Mouse (Mus musculus): ENCODE measurements around the gene Dnmt3b. TPM values are rescaled to one million over a fixed set of nuclear protein-coding genes. Genes with fewer than 3 reads are reported as not detected.
"Not testable (repeated sequence)": the region's sequence is repeated elsewhere in the genome, so short reads cannot be mapped to it uniquely, and the experiment has no call there.

The Dnmt3b gene
- polyA plus RNA-seq, 1 experiment from 2014 or later = 17.0 TPM

GRCm38 (mm10) chr2:153675364-153675763 lies 26.1 kb downstream of the Dnmt3b start:
- not testable (repeated sequence) for H3K9ac ChIP-seq (replicated peaks); ATAC-seq (ENCODE audit: insufficient number of reproducible peaks, insufficient read depth, low FRiP score, low TSS enrichment, low read depth)

GRCm38 (mm10) chr2:153676944-153677343 lies 27.7 kb downstream of the Dnmt3b start:
- H3K4me2 ChIP-seq = no peak overlapping the region
- H3K4me1 ChIP-seq (replicated peaks) = no peaks in the 10 kb centered on the region
- H3K9ac ChIP-seq (replicated peaks) = no peak overlapping the region
- H3K4me3 ChIP-seq (replicated peaks) = no peak overlapping the region
- H3K27me3 ChIP-seq = no peaks in the 10 kb centered on the region
- no peak for ATAC-seq (ENCODE audit: insufficient number of reproducible peaks, insufficient read depth, low FRiP score, low TSS enrichment, low read depth)
- H3K9me3 ChIP-seq = 0 out of 2 replicates have a peak, but pooled peaks cover 4% of the 10 kb centered on the region
- 86% methylated on average over 6 of the region's 6 CpGs for WGBS
- peaks cover 62% of the 10 kb centered on the region for H3K36me3 ChIP-seq
- no peak overlapping the region for H3K27ac ChIP-seq

More at GRCm38 (mm10) chr2:153675364-153675763, 26.1 kb downstream of the Dnmt3b start:
- not testable (repeated sequence) for H3K4me1 ChIP-seq (replicated peaks); H3K27ac ChIP-seq; H3K9me3 ChIP-seq; H3K4me3 ChIP-seq (replicated peaks); H3K4me2 ChIP-seq; H3K27me3 ChIP-seq
- WGBS = 78% methylated on average over 1 of the region's 1 CpGs
- peaks cover 53% of the 10 kb centered on the region for H3K36me3 ChIP-seq

GRCm38 (mm10) chr2:153677550-153677949 lies 28.3 kb downstream of the Dnmt3b start:
- Histone ChIP-seq H3K4me3 (replicated peaks) (no peak overlapping the region), H3K36me3 (peaks cover 59% of the 10 kb centered on the region), H3K9me3 (0 out of 2 replicates have a peak, but pooled peaks cover 4% of the 10 kb centered on the region), H3K4me2 (no peak overlapping the region), H3K9ac (replicated peaks) (no peak overlapping the region), H3K27ac (no peak overlapping the region), H3K27me3 (no peaks in the 10 kb centered on the region), H3K4me1 (replicated peaks) (no peaks in the 10 kb centered on the region)
- WGBS = 86% methylated on average over 7 of the region's 7 CpGs
- ATAC-seq (ENCODE audit: insufficient number of reproducible peaks, insufficient read depth, low FRiP score, low TSS enrichment, low read depth) = no peak

- H3K4me2 ChIP-seq = no peak overlapping the region
- no peaks in the 10 kb centered on the region for H3K4me1 ChIP-seq (replicated peaks)
- H3K27me3 ChIP-seq = no peaks in the 10 kb centered on the region
- H3K27ac ChIP-seq = no peak overlapping the region
- WGBS = 91% methylated on average over 1 of the region's 1 CpGs
- H3K4me3 ChIP-seq (replicated peaks) = no peak overlapping the region
- H3K36me3 ChIP-seq = peaks cover 48% of the 10 kb centered on the region
- no peak for ATAC-seq (ENCODE audit: insufficient number of reproducible peaks, insufficient read depth, low FRiP score, low TSS enrichment, low read depth)
- H3K9ac ChIP-seq (replicated peaks) = no peak overlapping the region
- H3K9me3 ChIP-seq = 0 out of 2 replicates have a peak, but pooled peaks cover 4% of the 10 kb centered on the region
These were observed 30.7 kb downstream of the Dnmt3b start for GRCm38 (mm10) chr2:153679959-153680358.

- not testable (repeated sequence) for H3K9ac ChIP-seq (replicated peaks); H3K27me3 ChIP-seq; H3K4me2 ChIP-seq; H3K4me1 ChIP-seq (replicated peaks); H3K4me3 ChIP-seq (replicated peaks); H3K27ac ChIP-seq; ATAC-seq (ENCODE audit: insufficient number of reproducible peaks, insufficient read depth, low FRiP score, low TSS enrichment, low read depth); H3K36me3 ChIP-seq; H3K9me3 ChIP-seq
- 87% methylated on average over 6 of the region's 7 CpGs for WGBS
These were observed 44.2 kb downstream of the Dnmt3b start for GRCm38 (mm10) chr2:153693413-153693812.

- 63% methylated on average over 19 of the region's 19 CpGs for WGBS
- Histone ChIP-seq H3K4me3 (replicated peaks) (no peak overlapping the region), H3K27me3 (no peaks in the 10 kb centered on the region), H3K36me3 (no peaks in the 10 kb centered on the region), H3K9ac (replicated peaks) (no peak overlapping the region), H3K4me1 (replicated peaks) (no peaks in the 10 kb centered on the region), H3K4me2 (no peak overlapping the region), H3K9me3 (no peaks in the 10 kb centered on the region), H3K27ac (no peak overlapping the region)
- ATAC-seq (ENCODE audit: insufficient number of reproducible peaks, insufficient read depth, low FRiP score, low TSS enrichment, low read depth) = no peak
These were observed 45.3 kb downstream of the Dnmt3b start for GRCm38 (mm10) chr2:153694462-153695085.

GRCm38 (mm10) chr2:153696352-153696751 lies 47.1 kb downstream of the Dnmt3b start, which contains the start of gene Dnmt3c:
Dnmt3c (plus strand) TSS chr2:153696652.
- H3K4me3 ChIP-seq (replicated peaks) = no peak within 1 kb of the TSS
- no peak within 1 kb of the TSS for H3K4me2 ChIP-seq
- no peak within 1 kb of the TSS for H3K9ac ChIP-seq (replicated peaks)
- no peaks in the 10 kb centered on the region for H3K9me3 ChIP-seq
- no peak for ATAC-seq (ENCODE audit: insufficient number of reproducible peaks, insufficient read depth, low FRiP score, low TSS enrichment, low read depth)
- H3K4me1 ChIP-seq (replicated peaks) = no peaks in the 10 kb centered on the region
- H3K27me3 ChIP-seq = no peaks in the 10 kb centered on the region
- no peaks in the 10 kb centered on the region for H3K36me3 ChIP-seq
- no peak within 1 kb of the TSS for H3K27ac ChIP-seq

GRCm38 (mm10) chr2:153703389-153703788 lies 54.1 kb downstream of the Dnmt3b start:
- Histone ChIP-seq H3K36me3 (no peaks in the 10 kb centered on the region), H3K9me3 (no peaks in the 10 kb centered on the region), H3K4me1 (replicated peaks) (no peaks in the 10 kb centered on the region), H3K27me3 (no peaks in the 10 kb centered on the region), H3K9ac (replicated peaks) (no peak overlapping the region), H3K4me3 (replicated peaks) (no peak overlapping the region), H3K4me2 (no peak overlapping the region), H3K27ac (no peak overlapping the region)
- no peak for ATAC-seq (ENCODE audit: insufficient number of reproducible peaks, insufficient read depth, low FRiP score, low TSS enrichment, low read depth)
- WGBS = 37% methylated on average over 6 of the region's 6 CpGs

GRCm38 (mm10) chr2:153710701-153711330 lies 61.6 kb downstream of the Dnmt3b start:
- H3K4me1 ChIP-seq (replicated peaks) = peaks cover 11% of the 10 kb centered on the region
- H3K27ac ChIP-seq = no peak overlapping the region
- no peak for ATAC-seq (ENCODE audit: insufficient number of reproducible peaks, insufficient read depth, low FRiP score, low TSS enrichment, low read depth)
- no peaks in the 10 kb centered on the region for H3K9me3 ChIP-seq
- H3K4me2 ChIP-seq = no peak overlapping the region
- H3K36me3 ChIP-seq = no peaks in the 10 kb centered on the region
- H3K27me3 ChIP-seq = no peaks in the 10 kb centered on the region
- H3K4me3 ChIP-seq (replicated peaks) = no peak overlapping the region
- WGBS = 50% methylated on average over 8 of the region's 8 CpGs
- H3K9ac ChIP-seq (replicated peaks) = no peak overlapping the region

- no peak overlapping the region for H3K4me2 ChIP-seq
- no peaks in the 10 kb centered on the region for H3K27me3 ChIP-seq
- peaks cover 11% of the 10 kb centered on the region for H3K4me1 ChIP-seq (replicated peaks)
- no peak overlapping the region for H3K4me3 ChIP-seq (replicated peaks)
- 50% methylated on average over 3 of the region's 3 CpGs for WGBS
- no peaks in the 10 kb centered on the region for H3K36me3 ChIP-seq
- H3K9ac ChIP-seq (replicated peaks) = no peak overlapping the region
- H3K27ac ChIP-seq = peak overlapping the region; percentile 62
- ATAC-seq (ENCODE audit: insufficient number of reproducible peaks, insufficient read depth, low FRiP score, low TSS enrichment, low read depth) = no peak
- H3K9me3 ChIP-seq = no peaks in the 10 kb centered on the region
These were observed 63.4 kb downstream of the Dnmt3b start for GRCm38 (mm10) chr2:153712646-153713091.

- no peaks in the 10 kb centered on the region for H3K27me3 ChIP-seq
- 59% methylated on average over 4 of the region's 4 CpGs for WGBS
- no peak overlapping the region for H3K4me3 ChIP-seq (replicated peaks)
- H3K4me2 ChIP-seq = no peak overlapping the region
- H3K27ac ChIP-seq = peak overlapping the region; percentile 62
- no peaks in the 10 kb centered on the region for H3K36me3 ChIP-seq
- 0 out of 2 replicates have a peak, but pooled peaks have one; percentile 47 for ATAC-seq (ENCODE audit: insufficient number of reproducible peaks, insufficient read depth, low FRiP score, low TSS enrichment, low read depth)
- peaks cover 11% of the 10 kb centered on the region for H3K4me1 ChIP-seq (replicated peaks)
- no peaks in the 10 kb centered on the region for H3K9me3 ChIP-seq
- no peak overlapping the region for H3K9ac ChIP-seq (replicated peaks)
These were observed 64.0 kb downstream of the Dnmt3b start for GRCm38 (mm10) chr2:153713227-153713626.
